28 mouse cellular contexts compared by ENCODE assay signal in the genomic region with DNA sequence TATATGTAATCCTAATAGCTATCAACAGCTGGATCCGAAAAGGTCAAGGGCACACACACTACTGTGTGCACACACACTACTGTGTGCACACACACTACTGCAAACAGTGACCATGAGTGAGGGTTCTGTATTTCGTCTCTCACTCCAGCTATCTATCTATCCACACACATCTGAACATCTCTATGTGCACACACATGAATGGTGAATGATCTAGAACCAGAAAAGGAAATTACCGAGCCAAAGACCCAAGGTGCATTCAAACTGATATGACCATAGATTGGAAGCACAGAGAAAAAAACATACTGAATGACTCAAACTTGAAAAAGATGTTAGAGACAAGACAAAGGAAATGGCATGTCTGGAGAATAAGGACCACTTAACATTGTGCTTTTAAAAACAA.
DNase-seq lines count a peak whose midpoint lies in the region; ATAC-seq and TF ChIP-seq lines count a peak whose summit lies in the region.
"Had no signal": no experiment of that assay in that cellular context is flagged by ENCODE, and none has a peak within 500 bp of the region (broad histone marks: within the 10 kb centered on the region; RNA-seq: fewer than 3 reads in every experiment).

No protein-coding gene starts in this region.

- H3K9ac ChIP-seq in liver, embryonic 14.5 days (replicated peaks), result no peak overlapping the region
- no peak overlapping the region for H3K9ac ChIP-seq in hindbrain, embryonic 11.5 days (ENCODE audit: low read depth, low read length)
- H3K9ac ChIP-seq: embryonic facial prominence, embryonic 13.5 days; forebrain, embryonic 15.5 days; heart, embryonic 13.5 days; hindbrain, embryonic 13.5 days had no signal

- H3K27me3 ChIP-seq in liver, embryonic 14.5 days (ENCODE audit: control insufficient read depth, insufficient read depth, low read length), result no peaks in the 10 kb centered on the region
- H3K27me3 ChIP-seq in hindbrain, embryonic 11.5 days (ENCODE audit: control insufficient read depth, insufficient read depth, low read length), result no peaks in the 10 kb centered on the region
- H3K27me3 ChIP-seq: embryonic facial prominence, embryonic 13.5 days; forebrain, embryonic 15.5 days; heart, embryonic 13.5 days had no signal

- H3K4me2 ChIP-seq in liver, embryonic 14.5 days (ENCODE audit: low read depth), result no peak overlapping the region
- H3K4me2 ChIP-seq in hindbrain, embryonic 11.5 days (replicated peaks; ENCODE audit: low read depth, low read length), result no peak overlapping the region
- H3K4me2 ChIP-seq: embryonic facial prominence, embryonic 13.5 days; forebrain, embryonic 15.5 days; heart, embryonic 13.5 days; hindbrain, embryonic 13.5 days had no signal

- peaks cover 0 to 12% of the 10 kb centered on the region in 2 experiments; a peak in 3 of 4 replicates for H3K4me1 ChIP-seq in liver, embryonic 14.5 days (replicated peaks; ENCODE audit: control insufficient read depth in 2 of 2, insufficient read depth in 2 of 2, low read length in 1 of 2)
- H3K4me1 ChIP-seq in hindbrain, embryonic 11.5 days (replicated peaks; ENCODE audit: control insufficient read depth, insufficient read depth, low read length), result no peaks in the 10 kb centered on the region

- no peaks in the 10 kb centered on the region for H3K36me3 ChIP-seq in liver, embryonic 14.5 days (replicated peaks; ENCODE audit: control insufficient read depth, insufficient read depth, low read depth)
- no peaks in the 10 kb centered on the region for H3K36me3 ChIP-seq in hindbrain, embryonic 11.5 days (ENCODE audit: control insufficient read depth, insufficient read depth, low read length)
- H3K36me3 ChIP-seq: embryonic facial prominence, embryonic 10.5 days; embryonic facial prominence, embryonic 13.5 days; forebrain, embryonic 10.5 days; forebrain, embryonic 15.5 days; heart, embryonic 10.5 days; heart, embryonic 13.5 days; hindbrain, embryonic 13.5 days had no signal

- 47% methylated on average over 3 of the region's 3 CpGs for WGBS in liver, embryonic 14.5 days (ENCODE audit: insufficient replicate concordance)
- 87% methylated on average over 3 of the region's 3 CpGs for WGBS in hindbrain, embryonic 11.5 days

- ATAC-seq in liver, embryonic 14.5 days (ENCODE audit: insufficient read depth), result no peak
- 0 out of 2 replicates have a peak, but pooled peaks have one; percentile 39 for ATAC-seq in erythroid progenitor cell, adult 5-6 weeks (replicated peaks; ENCODE audit: low FRiP score, poor library complexity, severe bottlenecking)
- 0 out of 2 replicates have a peak, but pooled peaks have one; percentile 23 for ATAC-seq in megakaryocyte progenitor cell, adult 5-6 weeks (replicated peaks; ENCODE audit: poor library complexity)
- ATAC-seq in hindbrain, embryonic 11.5 days (ENCODE audit: low FRiP score), result no peak
- ATAC-seq: activated CD4-positive, CD25-positive, alpha-beta regulatory T cell, adult 4 months; CD4-positive, CD25-positive, alpha-beta regulatory T cell, adult 4 months; forebrain, embryonic 15.5 days; hindbrain, embryonic 16.5 days; inflammation-experienced regulatory T-cells, adult 6 months had no signal

- H3K27ac ChIP-seq in liver, embryonic 14.5 days, result no peak overlapping the region
- no peak overlapping the region for H3K27ac ChIP-seq in hindbrain, embryonic 11.5 days (ENCODE audit: low read depth, low read length)
- H3K27ac ChIP-seq: embryonic facial prominence, embryonic 10.5 days; embryonic facial prominence, embryonic 13.5 days; forebrain, embryonic 10.5 days; forebrain, embryonic 15.5 days; heart, adult 2 months; heart, embryonic 10.5 days; heart, embryonic 13.5 days; hindbrain, embryonic 13.5 days had no signal

- no peak for TF ChIP-seq CTCF in liver, embryonic 14.5 days (IDR thresholded peaks at IDR 0.05; ENCODE audit: low read depth)

- no peaks in the 10 kb centered on the region for H3K9me3 ChIP-seq in liver, embryonic 14.5 days (ENCODE audit: control insufficient read depth, low read length)
- H3K9me3 ChIP-seq in hindbrain, embryonic 11.5 days (ENCODE audit: control insufficient read depth, low read length), result no peaks in the 10 kb centered on the region
- H3K9me3 ChIP-seq: embryonic facial prominence, embryonic 10.5 days; embryonic facial prominence, embryonic 13.5 days; forebrain, embryonic 10.5 days; forebrain, embryonic 15.5 days; heart, embryonic 10.5 days; heart, embryonic 13.5 days; hindbrain, embryonic 13.5 days had no signal

- no peak overlapping the region for H3K4me3 ChIP-seq in liver, embryonic 14.5 days (ENCODE audit: insufficient read depth in 1 of 2, low read depth in 2 of 2, low read length in 2 of 2)
- H3K4me3 ChIP-seq in hindbrain, embryonic 11.5 days (ENCODE audit: low read depth, low read length), result no peak overlapping the region
- H3K4me3 ChIP-seq: embryonic facial prominence, embryonic 10.5 days; embryonic facial prominence, embryonic 13.5 days; erythroblast, embryonic 14.5 days; forebrain, embryonic 10.5 days; forebrain, embryonic 15.5 days; heart, adult 2 months; heart, embryonic 10.5 days; heart, embryonic 13.5 days; hindbrain, embryonic 13.5 days had no signal

- 0 out of 2 replicates have a peak, but pooled peaks have one; percentile 44 for TF ChIP-seq EP300 in liver, embryonic 14.5 days (IDR thresholded peaks at IDR 0.05; ENCODE audit: low read depth)

- no peak for DNase-seq in liver, embryonic 14.5 days (ENCODE audit: low read depth in 3 of 3, low spot score in 3 of 3)
- DNase-seq in liver, result no peak
- DNase-seq in left cerebral cortex, adult 8-10 months (ENCODE audit: low spot score in 2 of 2), result no peak
- DNase-seq in hindbrain, embryonic 11.5 days (ENCODE audit: low spot score), result no peak
- DNase-seq: adrenal gland, adult 8-10 months; adrenal gland, postnatal 25 days; cerebellum, adult 11-12 months; cerebellum, adult 8-10 months; cerebellum, postnatal 10 days; cerebellum, postnatal 36 days; embryo, embryonic 11 days; gastrocnemius, postnatal 25 days; heart, adult 2 months; heart, postnatal 14 days had no signal

Comparison
In these comparisons a context has a peak if more than half of its experiments do, and no peak if none do; other contexts are left out.
1. ATAC-seq: peak in erythroid progenitor cell, adult 5-6 weeks (single experiment) and megakaryocyte progenitor cell, adult 5-6 weeks (single experiment); none in liver, embryonic 14.5 days (single experiment) and hindbrain, embryonic 11.5 days (single experiment).